Mouse (Mus musculus) frontal cortex, postnatal 14 days (tissue): Measurements from ENCODE around the gene Tbc1d4.
"Not testable (repeated sequence)": the region's sequence is repeated elsewhere in the genome, so short reads cannot be mapped to it uniquely, and the experiment has no call there.

Source experiments
- DNase-seq, 2 experiments: peaks; one replicate each; pipeline ENCODE4 v3.0.0; 2022; ENCODE audit warnings: low spot score in 2 of 2

The Tbc1d4 gene

DNA sequence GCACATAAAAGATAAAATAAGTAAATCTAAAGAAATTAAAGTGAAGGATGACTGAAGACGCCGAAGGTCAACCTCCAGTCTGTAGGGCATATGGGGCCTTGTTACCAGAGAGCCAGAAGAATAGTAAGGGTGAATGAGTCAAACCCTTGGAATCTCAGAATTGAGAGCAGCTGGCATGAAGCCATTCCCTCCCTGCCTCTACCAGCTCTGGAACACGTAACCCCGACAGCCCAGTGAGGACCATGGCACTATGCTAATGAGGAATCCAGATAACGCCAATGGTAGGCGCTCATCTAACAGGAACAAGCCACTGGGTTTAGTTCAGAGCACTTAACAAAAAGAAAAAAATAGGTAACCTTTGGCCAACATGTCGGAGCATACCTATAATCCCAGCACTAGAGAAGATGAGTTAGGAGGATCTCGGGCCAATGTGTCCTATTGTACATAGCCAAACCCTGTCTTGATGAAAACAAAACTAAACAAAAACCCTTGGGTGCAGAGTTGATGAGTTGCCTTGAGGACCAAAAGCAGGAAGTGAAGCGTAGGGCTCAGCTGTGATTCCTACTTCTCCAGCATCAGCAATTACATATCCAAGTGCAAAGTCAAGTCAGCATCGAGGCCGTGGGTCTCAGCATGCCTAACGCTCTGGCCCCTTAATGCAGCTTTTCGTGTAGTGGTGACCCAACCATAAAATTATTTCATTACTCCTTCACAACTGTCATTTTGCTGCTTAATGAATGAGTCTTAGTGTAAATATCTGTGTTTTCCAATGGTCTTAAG, 13.5 kb downstream of the Tbc1d4 start:
- DNase-seq: no peak

DNA sequence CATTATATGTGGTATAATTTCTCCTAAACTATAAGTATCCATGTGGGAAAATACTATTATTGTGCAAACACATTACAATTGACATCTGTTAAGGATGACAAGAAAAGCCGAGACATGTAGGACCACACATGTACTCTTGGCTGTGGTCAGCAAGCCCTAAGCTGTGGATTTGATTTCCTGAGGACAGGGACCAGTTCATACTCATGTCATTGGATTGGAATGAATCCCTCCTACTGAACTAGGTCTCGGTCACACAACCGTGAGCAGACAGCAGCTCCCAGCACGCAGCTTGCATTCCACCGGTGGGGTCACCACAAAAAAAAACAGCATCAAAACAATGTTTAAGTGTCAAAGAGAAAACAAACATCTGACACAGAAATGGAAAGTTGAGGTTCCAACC, 15.0 kb downstream of the Tbc1d4 start:
- no peak for DNase-seq

DNA sequence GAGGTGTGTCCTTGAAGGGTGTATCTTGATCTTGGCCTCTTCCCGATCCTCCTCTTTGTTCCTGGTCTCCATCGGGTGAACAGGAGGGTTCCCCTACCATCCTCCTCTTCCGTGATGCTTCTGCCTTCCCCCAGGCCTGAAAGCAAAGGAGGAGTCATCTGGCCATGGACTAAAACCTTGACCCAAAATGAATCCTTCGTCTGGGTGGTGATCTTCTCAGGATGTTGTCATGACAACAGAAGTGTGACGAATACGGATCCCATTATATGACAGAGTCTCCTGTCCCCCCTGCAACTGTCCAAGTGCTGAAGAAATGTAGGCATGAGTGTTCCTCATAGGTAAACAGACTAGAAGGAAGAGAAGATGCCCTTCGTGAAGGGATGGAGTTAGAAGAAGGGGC, 15.7 kb downstream of the Tbc1d4 start:
- DNase-seq: no peak

DNA sequence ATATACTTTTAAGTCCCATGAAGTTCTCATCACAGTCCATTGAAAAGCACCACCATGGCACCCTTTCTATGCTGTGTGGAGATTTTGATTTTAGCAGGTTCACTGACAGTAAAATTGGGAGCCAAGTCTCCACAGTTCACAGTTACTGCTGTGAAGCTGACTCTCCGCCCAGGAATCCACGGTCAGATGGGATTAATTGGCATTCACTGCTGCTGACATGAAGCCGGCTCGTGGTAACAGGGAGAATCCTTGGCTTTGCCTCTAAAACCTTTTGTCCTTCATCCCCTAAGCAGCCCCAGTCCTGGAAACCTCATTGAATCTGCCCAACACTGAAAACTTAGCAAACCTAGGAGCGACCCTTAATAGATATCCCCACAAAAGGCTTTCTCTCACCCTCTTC, 17.9 kb downstream of the Tbc1d4 start:
- DNase-seq: no peak

DNA sequence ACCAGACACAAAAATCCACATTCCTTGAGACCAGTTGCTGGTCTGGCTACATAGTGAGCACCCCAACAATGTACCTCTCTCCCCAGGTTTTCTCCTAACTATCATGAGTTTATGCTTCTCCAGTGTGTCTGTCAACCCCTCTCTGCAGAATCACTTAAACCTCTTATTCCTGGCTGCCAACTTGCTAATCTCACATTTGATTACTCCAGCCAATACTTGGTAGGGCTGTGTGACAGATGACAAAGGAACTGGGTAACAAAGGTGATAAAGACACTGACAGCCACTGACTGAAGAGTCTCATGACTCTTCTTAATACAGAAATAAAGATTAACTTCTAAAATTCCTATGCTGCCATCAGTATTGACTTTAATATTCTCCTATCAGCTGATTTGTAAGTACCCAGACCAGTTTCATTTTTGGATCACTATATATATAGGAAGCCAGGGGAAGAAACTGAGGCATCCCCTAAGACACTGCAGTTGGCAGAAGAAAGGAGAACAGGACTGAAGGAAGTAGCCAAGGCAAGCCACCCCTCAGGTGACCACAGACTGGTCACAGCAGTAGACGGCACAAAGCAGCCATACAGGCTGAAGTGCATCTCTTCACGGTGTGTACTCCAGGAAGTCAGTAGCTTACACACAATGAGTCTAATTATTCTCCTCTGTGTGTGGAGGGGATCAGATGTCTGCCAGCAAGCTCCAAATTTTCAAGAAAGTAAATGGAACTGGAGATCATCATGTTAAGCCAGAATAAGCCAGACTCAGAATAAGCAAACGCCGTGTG, 20.6 kb downstream of the Tbc1d4 start:
- not testable (repeated sequence) for DNase-seq

DNA sequence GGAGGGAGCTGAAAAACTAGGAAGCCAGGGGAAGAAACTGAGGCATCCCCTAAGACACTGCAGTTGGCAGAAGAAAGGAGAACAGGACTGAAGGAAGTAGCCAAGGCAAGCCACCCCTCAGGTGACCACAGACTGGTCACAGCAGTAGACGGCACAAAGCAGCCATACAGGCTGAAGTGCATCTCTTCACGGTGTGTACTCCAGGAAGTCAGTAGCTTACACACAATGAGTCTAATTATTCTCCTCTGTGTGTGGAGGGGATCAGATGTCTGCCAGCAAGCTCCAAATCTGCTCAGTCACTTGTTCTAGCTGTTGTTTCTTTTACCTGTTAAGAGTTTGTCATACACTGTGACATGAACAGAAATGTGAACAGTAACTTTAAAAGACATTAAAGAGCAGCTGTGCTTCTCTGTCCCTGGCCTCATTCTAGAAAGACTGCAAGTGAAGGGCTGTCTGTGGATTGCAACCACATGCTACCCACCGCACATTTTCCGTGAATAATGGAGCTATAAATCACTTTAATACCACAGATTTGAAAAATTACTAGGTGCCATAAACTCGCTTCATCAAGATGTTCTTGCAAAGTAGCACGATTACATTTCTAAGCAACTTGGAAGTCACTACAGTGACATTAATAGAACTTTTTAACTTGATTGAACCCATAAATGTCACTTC, 21.5 kb downstream of the Tbc1d4 start:
- not testable (repeated sequence) for DNase-seq

DNA sequence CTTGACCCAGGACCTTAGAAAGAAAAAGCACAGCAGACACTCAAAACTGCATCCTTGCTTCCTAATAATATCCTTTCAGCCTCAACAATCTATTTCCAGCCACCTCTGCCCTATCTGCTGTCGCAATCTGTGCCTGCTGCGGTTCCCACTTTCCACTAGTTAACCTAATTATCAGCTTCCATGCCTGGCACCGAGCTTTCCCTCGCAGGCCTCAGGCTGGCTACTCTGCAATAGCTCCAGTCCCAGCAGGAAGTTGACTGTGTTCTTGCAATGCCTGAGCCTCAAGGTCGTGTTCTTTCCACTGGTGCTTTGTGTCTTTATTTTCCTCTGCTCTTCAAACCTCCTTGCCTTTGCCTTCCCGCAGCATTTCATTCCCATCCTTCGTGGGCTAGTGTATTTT, 22.9 kb downstream of the Tbc1d4 start:
- no peak for DNase-seq

DNA sequence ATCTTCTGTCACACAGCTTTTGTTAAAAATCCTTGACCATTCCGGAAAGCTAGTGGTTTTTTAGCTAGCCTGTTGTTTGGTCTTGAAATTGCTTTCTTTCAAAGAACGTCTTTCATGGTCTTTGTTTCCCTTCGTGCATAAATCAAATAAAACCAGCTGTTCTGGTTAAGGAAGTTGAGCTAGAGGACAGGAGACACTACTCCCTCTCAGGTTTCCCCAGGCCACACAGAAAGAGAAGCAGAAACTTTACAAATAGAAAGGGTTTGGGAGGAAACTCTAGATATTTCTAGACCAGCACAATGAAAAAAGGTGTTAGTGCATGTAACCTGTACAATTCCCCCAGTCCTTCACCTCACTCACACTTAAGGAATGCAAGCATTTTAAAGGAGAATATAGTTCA, 33.3 kb downstream of the Tbc1d4 start:
- DNase-seq: no peak

DNA sequence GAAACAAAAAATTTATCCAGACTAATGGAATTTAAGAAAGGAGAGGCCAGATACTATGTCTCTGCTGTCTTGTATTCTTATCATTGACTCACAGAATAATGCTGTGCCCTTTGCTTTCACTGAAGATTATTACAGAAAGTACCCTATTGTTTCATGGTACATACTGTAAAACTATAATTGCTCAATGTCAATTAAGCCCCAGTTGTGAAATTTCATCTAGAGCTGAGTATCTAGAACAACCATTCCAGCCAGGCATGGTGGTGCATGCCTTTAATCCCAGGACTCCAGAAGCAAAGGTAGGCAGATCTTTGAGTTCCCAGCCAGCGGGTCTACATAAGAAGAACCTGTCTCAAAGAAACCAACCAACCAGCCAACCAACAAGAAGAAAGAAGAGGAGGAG, 34.5 kb downstream of the Tbc1d4 start:
- no peak for DNase-seq

DNA sequence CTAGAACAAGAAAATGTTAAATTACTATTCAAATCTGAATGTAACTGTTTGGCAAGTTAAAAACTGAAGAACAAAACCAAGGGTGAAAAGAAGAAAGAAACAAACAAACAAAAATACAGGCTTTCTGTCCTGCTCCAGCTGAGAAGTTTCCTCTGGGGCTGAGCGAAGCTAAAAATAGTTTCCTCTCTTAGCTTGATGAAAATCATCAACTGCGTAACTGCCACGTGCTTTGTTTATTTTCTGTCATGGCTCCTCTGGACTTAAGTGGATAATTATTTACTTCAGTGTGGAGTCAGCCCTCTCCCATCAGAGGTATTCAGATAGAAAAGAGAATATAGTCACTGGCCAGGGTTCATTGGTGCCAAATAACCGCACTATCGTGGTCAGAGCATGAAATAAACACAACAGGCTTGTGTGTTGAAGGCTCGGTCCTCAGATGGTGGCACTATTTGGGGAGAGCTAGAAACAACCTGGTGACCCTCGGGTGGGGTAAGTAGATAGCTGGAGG, 35.8 kb downstream of the Tbc1d4 start:
- no peak for DNase-seq

DNA sequence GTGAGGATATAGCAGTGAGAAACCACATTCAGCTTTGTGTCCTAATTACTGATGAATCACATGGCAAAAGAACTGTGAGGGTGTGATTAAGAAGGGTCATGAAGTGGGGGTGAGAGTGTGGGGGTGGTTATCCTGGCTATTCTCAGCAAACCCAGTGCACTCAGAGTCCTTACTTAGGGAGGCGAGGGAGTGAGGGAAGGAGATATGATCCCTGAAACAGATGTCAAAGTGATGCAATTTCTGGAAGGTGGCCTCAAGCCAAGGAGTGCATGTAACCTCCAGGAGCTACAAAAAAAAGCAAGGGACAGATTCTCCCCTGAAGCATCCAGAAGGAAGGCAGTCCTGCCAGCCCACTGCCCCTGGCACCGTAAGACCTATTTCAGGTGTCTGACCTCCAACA, 40.2 kb downstream of the Tbc1d4 start:
- no peak for DNase-seq

DNA sequence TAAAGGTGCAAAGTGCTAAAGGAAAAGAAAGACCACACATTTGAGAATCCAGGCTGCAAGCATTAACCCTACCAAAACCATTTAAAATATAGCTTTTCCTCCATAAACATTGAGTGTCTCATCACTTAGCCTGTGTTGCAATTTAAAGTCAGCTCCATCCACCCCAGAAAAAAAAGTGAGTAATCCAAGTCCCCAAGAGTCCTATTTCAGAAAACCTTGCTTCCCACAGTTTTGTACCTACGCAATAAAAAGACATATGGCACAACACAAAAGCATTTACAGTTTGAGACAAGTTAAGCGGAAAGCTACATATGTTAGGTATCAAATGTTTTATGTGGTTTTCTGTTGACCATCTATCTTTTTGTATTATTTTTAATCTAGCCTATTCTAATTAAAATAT, 42.3 kb downstream of the Tbc1d4 start:
- DNase-seq: no peak

DNA sequence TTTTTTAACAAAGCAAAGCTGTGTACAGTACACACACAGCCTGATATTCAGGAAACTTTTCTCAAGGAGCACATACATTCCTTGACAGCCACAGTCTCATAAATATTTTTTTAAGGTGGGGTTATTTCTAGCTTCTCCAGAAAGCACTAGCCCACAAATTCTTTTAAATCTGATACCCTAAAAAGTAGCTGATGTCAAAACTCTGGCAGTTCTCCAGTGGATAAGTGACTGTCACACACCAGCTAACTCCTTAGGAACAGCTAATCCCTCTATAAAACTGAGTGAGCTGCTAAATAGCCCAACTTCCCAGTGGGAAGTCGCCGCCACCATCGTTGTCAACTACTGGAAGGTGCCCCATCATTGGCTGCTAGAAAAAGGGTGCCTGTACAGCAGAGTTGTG, 43.3 kb downstream of the Tbc1d4 start:
- no peak for DNase-seq

DNA sequence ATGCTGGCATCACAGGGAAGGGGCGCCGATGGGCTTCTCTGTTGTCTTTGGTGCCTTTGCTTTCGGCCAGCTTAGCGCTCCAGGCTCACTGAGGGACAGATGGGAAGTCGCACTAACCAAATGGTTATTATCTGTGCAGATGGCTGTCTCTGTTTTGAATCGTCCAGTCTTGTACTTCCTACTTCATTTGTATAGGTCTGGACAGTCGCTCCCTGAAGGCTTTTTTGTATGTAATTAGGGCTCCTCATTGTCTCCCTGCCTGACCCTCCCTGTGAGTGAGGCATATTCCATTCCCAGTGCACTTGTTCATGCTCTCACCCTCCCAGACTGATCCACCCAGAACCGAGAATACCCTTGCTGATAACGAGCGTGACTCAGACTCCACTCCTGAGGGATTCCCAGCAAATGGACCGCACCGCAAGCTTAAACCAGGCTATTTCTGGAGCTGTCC, 47.7 kb downstream of the Tbc1d4 start:
- no peak for DNase-seq

DNA sequence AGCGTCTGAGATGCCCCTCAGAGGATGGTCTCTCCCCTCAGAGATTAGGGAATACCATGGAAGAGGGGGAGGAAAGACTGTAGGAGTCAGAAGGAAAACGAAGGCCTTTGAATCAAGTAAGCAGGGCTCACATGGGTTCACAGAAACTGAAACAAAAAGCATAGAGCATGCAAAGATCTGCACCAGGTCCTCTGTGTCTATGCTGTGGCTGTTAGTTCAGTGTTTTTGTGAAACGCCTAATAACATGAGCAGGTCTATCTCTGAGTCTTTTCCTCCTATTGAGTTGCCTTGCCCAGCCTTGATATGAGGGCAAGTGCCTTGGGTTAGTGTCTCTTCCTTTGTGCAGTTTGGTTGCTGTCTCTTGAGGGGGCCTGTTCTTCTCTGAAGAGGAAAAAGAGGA, 49.5 kb downstream of the Tbc1d4 start:
- no peak for DNase-seq

DNA sequence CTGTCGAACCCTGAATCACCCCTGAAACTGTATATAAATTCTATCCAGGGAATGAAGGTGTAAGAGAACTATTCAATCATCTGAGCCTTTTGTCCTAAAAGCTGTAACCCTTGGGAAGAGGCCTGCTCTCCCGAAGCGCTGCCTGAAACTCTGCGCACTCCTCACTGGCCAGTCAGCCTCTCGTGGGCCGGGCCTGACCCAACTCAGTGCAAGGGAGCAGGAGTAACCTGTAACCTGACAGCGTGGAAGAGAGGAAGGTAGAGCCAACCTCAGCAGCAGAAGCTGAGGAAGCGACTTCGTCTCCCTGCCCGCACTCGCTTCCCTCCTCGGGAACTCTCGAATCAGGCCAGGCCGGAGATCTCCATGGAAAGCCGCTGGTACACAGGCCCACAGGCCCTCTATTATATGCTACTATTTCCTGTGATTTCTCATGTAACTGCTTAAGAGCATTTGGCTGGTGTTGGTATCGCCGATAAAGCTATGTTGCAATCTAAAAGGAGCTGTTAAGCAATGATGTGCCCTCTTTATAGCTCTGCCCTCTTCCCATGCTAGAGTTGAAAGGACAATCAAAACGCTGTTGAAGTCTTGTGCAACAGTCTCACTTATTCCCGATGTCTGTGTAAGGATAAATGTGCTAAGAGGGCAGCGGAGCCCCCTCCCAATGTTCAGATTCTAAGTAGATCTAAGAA, 60.0 kb downstream of the Tbc1d4 start:
- no peak for DNase-seq

DNA sequence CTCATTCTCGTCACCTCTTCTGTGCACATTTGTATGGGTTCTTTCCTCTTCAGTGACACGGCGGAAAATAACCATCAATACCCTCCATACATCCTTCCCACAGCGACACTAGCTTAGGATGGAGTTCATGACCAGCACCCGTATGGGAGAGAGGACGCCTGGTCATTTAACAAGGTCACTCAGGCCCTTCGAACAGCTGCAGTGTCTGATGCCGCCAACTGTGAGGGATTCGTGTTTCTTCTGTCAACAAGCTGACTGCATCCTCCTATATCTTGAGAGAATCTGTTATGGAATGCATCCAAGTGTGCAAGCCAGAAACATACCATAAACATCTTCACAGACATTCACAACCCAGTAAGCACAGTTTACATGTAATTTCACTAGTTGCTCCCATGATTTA, 67.1 kb downstream of the Tbc1d4 start:
- no peak for DNase-seq

DNA sequence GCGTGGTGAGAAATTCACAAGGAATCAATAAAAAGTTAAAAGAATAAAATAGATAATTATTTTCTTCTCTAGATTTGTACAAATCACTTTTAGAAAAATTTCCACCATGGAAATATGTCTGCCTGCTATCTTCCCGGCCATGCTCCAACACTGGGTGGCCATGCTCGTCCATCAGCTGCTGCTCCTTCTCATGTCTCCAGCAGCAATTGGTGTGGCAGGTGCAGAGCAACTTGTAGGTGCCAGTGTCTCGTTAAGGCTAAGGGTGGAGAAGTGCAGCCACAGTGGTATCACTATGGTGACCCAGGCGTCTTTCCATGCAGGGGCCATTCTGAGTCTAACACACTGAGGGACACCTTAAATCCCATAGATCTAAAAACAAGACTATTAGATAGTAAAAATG, 67.8 kb downstream of the Tbc1d4 start:
- no peak for DNase-seq

DNA sequence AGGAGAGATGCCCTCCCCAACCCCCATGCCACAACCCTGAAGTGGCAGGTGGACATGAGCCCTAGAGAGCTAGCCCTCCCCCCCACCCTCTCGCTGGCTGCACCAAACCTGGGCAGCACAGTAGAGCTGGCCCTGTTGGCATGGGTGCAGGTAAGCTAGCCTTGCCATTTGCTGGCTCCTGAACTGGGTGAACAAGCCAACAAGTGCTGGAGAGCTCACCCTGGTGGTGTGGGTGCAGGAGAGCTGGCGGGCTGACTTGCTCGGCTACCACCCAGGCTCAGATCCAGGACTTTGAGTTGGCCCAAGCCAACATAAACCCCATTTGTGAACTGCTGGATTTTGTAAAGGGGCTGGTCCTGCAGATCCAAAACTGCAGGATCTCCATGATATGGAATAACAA, 68.5 kb downstream of the Tbc1d4 start:
- no peak for DNase-seq

DNA sequence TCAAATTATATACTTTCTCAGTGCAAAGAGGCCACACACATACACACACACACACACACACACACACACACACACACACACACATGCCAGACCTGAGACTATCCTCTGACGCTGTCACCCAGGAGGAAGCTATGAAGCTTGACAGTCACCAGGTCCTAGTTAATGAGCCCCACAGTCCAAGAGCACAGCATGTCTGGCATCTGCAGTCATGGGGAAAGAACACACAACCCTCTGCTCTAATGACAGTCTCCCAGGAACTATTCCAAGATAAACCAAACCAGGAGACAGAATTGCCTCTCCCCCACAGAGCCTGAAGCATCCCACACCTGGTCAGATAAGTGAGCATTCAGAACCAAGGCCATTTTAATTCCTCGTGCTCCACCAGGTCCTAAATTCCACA, 71.1 kb downstream of the Tbc1d4 start:
- no peak for DNase-seq

DNA sequence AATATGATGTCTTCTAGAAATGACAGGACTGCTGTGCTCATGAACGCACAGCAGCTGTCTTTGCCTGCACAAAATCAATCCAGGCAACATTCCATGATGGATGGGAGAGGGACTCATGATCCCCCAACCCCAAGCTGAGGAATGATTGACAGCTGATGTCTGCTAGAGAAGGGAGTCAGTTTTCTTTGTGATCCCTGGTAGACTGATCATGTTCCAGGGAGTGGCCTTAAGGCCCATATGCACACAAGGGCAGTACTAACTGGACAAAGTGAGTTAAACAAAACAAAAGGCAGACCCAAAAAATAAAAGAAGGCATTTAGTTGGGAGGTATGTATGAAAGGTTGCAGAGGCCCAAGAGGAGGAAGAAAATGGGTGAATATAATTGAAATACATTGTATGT, 71.6 kb downstream of the Tbc1d4 start:
- no peak for DNase-seq

DNA sequence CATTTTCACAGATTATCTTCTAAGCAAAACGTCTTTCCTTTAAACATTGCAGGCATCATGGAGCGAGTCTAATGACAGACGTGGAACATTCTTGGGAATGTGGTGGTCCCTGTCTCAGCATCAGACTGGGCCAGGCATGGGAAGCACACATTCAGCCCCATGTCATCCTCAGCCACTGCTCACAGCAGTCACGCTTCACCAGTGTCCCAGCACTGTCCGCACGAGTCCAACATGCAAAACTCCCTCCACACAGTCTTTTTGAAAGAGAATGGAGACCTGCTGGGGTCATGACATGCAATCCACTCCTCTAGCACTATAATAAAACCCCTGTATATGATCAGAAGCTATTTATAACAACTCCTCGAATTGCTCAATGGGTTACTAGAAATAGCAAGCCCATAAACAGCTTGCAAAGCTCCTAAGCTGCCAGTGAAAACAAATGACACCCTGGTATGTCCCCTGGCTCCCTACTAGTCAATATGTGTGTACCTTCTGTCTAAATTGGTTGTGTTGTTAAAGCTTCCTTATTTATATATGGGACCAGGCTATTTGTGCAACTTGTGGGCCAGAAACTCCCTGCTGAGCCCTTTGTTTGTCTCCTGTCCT, 76.8 kb downstream of the Tbc1d4 start:
- no peak for DNase-seq
